Mouse (Mus musculus): ENCODE data around the gene Acot9.

GRCm38 (mm10) chrX:155280427-155281044 lies 18.3 kb downstream of the Acot9 start:
- no peak for TF ChIP-seq EP300 (IDR thresholded peaks at IDR 0.05; ENCODE audit: insufficient read depth, low read depth, low read length)
- TF ChIP-seq POLR2A (IDR thresholded peaks at IDR 0.05; ENCODE audit: insufficient read depth, low read depth, low read length), result no peak
- TF ChIP-seq CTCF (IDR thresholded peaks at IDR 0.05), result no peak
